Mouse (Mus musculus) heart, embryonic 14.5 days (tissue): ENCODE measurements around the gene Btn1a1. TPM values are rescaled to one million over a fixed set of nuclear protein-coding genes. Genes with fewer than 3 reads are reported as not detected.

Experiments used
- ATAC-seq: fragments of 200-750 bp; cut with Nextera tagmentation; 2 replicates; pipeline ENCODE4 v1.8.0; 2017; ENCODE audit warnings: low read depth, moderate TSS enrichment; ENCODE audit not compliant: insufficient number of reproducible peaks, insufficient read depth, low FRiP score
- H3K27ac ChIP-seq, 2 experiments: fragments of 200-500 bp in 1 of 2; fragments of 300-500 bp in 1 of 2; sonication (generic) in 1 of 2; replicated peaks in 1 of 2; 2 replicates each; pipeline ENCODE4 v1.5.1; 2012 to 2014; ENCODE audit warnings: low read depth in 2 of 2, low read length in 2 of 2, control low read depth in 1 of 2, mild to moderate bottlenecking in 1 of 2, mixed read lengths in 1 of 2; ENCODE audit not compliant: control insufficient read depth in 1 of 2, insufficient read depth in 1 of 2
- H3K27me3 ChIP-seq: fragments of 300-500 bp; sonication (generic); 2 replicates; pipeline ENCODE4 v1.6.1; 2014; ENCODE audit warnings: mild to moderate bottlenecking, low read length, control low read depth; ENCODE audit not compliant: control insufficient read depth, insufficient read depth
- H3K36me3 ChIP-seq: fragments of 300-500 bp; sonication (generic); 2 replicates; pipeline ENCODE4 v1.6.1; 2014; ENCODE audit warnings: mild to moderate bottlenecking, control low read depth, low read length, mixed read lengths; ENCODE audit not compliant: control insufficient read depth, insufficient read depth
- H3K4me1 ChIP-seq, 2 experiments: fragments of 200-500 bp in 1 of 2; fragments of 300-500 bp in 1 of 2; sonication (generic) in 1 of 2; 2 replicates each; pipeline ENCODE4 v1.6.1; 2012 to 2014; ENCODE audit warnings: low read length in 2 of 2, control low read depth in 1 of 2, mixed read lengths in 1 of 2; ENCODE audit not compliant: control insufficient read depth in 2 of 2, insufficient read depth in 2 of 2
- H3K4me2 ChIP-seq: fragments of 300-500 bp; sonication (generic); 2 replicates; pipeline ENCODE4 v1.6.1; 2014; ENCODE audit warnings: mild to moderate bottlenecking, low read length
- H3K4me3 ChIP-seq, 2 experiments: fragments of 200-500 bp in 1 of 2; fragments of 300-500 bp in 1 of 2; sonication (generic) in 1 of 2; 2 replicates each; pipeline ENCODE4 v1.5.1; 2012 to 2014; ENCODE audit warnings: low read length in 2 of 2, mild to moderate bottlenecking in 2 of 2, control low read depth in 1 of 2, low read depth in 1 of 2, moderate library complexity in 1 of 2; ENCODE audit not compliant: control insufficient read depth in 1 of 2, insufficient read depth in 1 of 2
- H3K9ac ChIP-seq: fragments of 300-500 bp; sonication (generic); 2 replicates; pipeline ENCODE4 v1.6.1; 2014; ENCODE audit warnings: mild to moderate bottlenecking, low read length
- H3K9me3 ChIP-seq: fragments of 300-500 bp; sonication (generic); 2 replicates; pipeline ENCODE4 v1.6.1; 2016; ENCODE audit warnings: low read length, control low read depth; ENCODE audit not compliant: control insufficient read depth
- WGBS: fragments of 180-500 bp; shearing (Covaris S2); extraction: QIAGEN DNeasy Blood & Tissue Kit; methylation state at CpG from one replicate; pipeline ENCODE4 v1.1.7; 2014; 5-methylcytosine and 5-hydroxymethylcytosine counted together
- polyA plus RNA-seq: library from polyadenylated mRNA; unstranded; fragments of >200 nt; fragmentation: Nextera tagmentation; extraction: Ambion mirVana; gene quantifications from 2 replicates; pipeline ENCODE4 v1.2.1, GENCODE M21; 2014

The Btn1a1 gene
- polyA plus RNA-seq, 1 experiment from 2014 or later: 1.9 TPM

GRCm38 (mm10) chr13:23483153-23483552, 17.5 kb upstream of the Btn1a1 start:
- H3K4me1 ChIP-seq: 0 out of 4 replicates have a peak, but pooled peaks cover 0 to 2% of the 10 kb centered on the region in 2 experiments
- no peak for ATAC-seq
- H3K36me3 ChIP-seq: no peaks in the 10 kb centered on the region
- H3K9me3 ChIP-seq: no peaks in the 10 kb centered on the region
- no peak overlapping the region for H3K9ac ChIP-seq
- H3K27me3 ChIP-seq: peaks cover 6% of the 10 kb centered on the region; the same call in 1 of the 2 replicates
- 84% methylated on average over 2 of the region's 2 CpGs for WGBS
- H3K4me3 ChIP-seq: no peak overlapping the region
- H3K27ac ChIP-seq: no peak overlapping the region
- H3K4me2 ChIP-seq: no peak overlapping the region

GRCm38 (mm10) chr13:23475658-23476057, 10.0 kb upstream of the Btn1a1 start:
- no peak; the same call in 1 of the 2 replicates for ATAC-seq
- Histone ChIP-seq H3K27me3 (no peaks in the 10 kb centered on the region), H3K36me3 (no peaks in the 10 kb centered on the region), H3K4me1 (no peaks in the 10 kb centered on the region), H3K4me3 (no peak overlapping the region), H3K4me2 (no peak overlapping the region), H3K27ac (0 out of 4 replicates have a peak overlapping the region, but pooled peaks of 1 of the 2 experiments have one; percentile 39), H3K9ac (no peak overlapping the region), H3K9me3 (no peaks in the 10 kb centered on the region)
- WGBS: 38% methylated on average over 2 of the region's 2 CpGs

GRCm38 (mm10) chr13:23466911-23467310, 1.2 kb upstream of the Btn1a1 start:
- Histone ChIP-seq H3K9ac (no peak overlapping the region), H3K4me3 (no peak overlapping the region), H3K36me3 (no peaks in the 10 kb centered on the region), H3K27ac (no peak overlapping the region), H3K4me1 (peaks cover 3 to 16% of the 10 kb centered on the region in 2 experiments; a peak in 3 of 4 replicates), H3K9me3 (no peaks in the 10 kb centered on the region), H3K4me2 (0 out of 2 replicates have a peak overlapping the region, but pooled peaks have one; percentile 11), H3K27me3 (no peaks in the 10 kb centered on the region)
- ATAC-seq: no peak
- WGBS: 1% methylated on average over 9 of the region's 9 CpGs

- Histone ChIP-seq H3K4me2 (peak overlapping the region; percentile 80), H3K4me3 (no peak overlapping the region; a peak in 1 of 4 replicates), H3K9me3 (no peaks in the 10 kb centered on the region), H3K27ac (no peak overlapping the region), H3K36me3 (no peaks in the 10 kb centered on the region), H3K9ac (0 out of 2 replicates have a peak overlapping the region, but pooled peaks have one; percentile 76), H3K27me3 (no peaks in the 10 kb centered on the region), H3K4me1 (peaks cover 3 to 16% of the 10 kb centered on the region in 2 experiments; a peak in 3 of 4 replicates)
- WGBS: 46% methylated on average over 1 of the region's 1 CpGs
- no peak for ATAC-seq
These were observed 605 bp upstream of the Btn1a1 start for GRCm38 (mm10) chr13:23466306-23466705.

- Histone ChIP-seq H3K9ac (peak overlapping the region; percentile 76), H3K27me3 (no peaks in the 10 kb centered on the region), H3K9me3 (no peaks in the 10 kb centered on the region), H3K36me3 (no peaks in the 10 kb centered on the region), H3K27ac (no peak overlapping the region), H3K4me1 (peaks cover 3 to 16% of the 10 kb centered on the region in 2 experiments; a peak in 3 of 4 replicates), H3K4me3 (peak overlapping the region; percentile 62 to 66), H3K4me2 (peak overlapping the region; percentile 80)
- ATAC-seq: no peak
- 3% methylated on average over 11 of the region's 11 CpGs for WGBS
These were observed 797 bp downstream of the Btn1a1 start for GRCm38 (mm10) chr13:23464841-23465366.

- peak overlapping the region; percentile 80 for H3K4me2 ChIP-seq
- H3K27me3 ChIP-seq: no peaks in the 10 kb centered on the region
- H3K4me1 ChIP-seq: peaks cover 7 to 20% of the 10 kb centered on the region in 2 experiments
- no peaks in the 10 kb centered on the region for H3K9me3 ChIP-seq
- peak overlapping the region; percentile 28 to 33; a peak in 1 of 4 replicates for H3K27ac ChIP-seq
- H3K9ac ChIP-seq: peak overlapping the region; percentile 76
- peak overlapping the region; percentile 62 to 66 for H3K4me3 ChIP-seq
- under 1% methylated on average over 29 of the region's 29 CpGs for WGBS
- H3K36me3 ChIP-seq: no peaks in the 10 kb centered on the region
- ATAC-seq: peak; percentile 44; the same call in 1 of the 2 replicates
These were observed 1.5 kb downstream of the Btn1a1 start for GRCm38 (mm10) chr13:23464224-23464637.

GRCm38 (mm10) chr13:23463381-23464223, 2.1 kb downstream of the Btn1a1 start:
- peak overlapping the region; percentile 76 for H3K9ac ChIP-seq
- 0 out of 2 replicates have a peak, but pooled peaks cover 1% of the 10 kb centered on the region for H3K27me3 ChIP-seq
- WGBS: under 1% methylated on average over 21 of the region's 21 CpGs
- no peak for ATAC-seq
- H3K9me3 ChIP-seq: no peaks in the 10 kb centered on the region
- peaks cover 11 to 21% of the 10 kb centered on the region in 2 experiments for H3K4me1 ChIP-seq
- H3K27ac ChIP-seq: peak overlapping the region in 1 of 2 experiments; percentile 28; a peak in 1 of 4 replicates
- peak overlapping the region; percentile 80 for H3K4me2 ChIP-seq
- peak overlapping the region; percentile 62 to 66 for H3K4me3 ChIP-seq
- H3K36me3 ChIP-seq: no peaks in the 10 kb centered on the region
